Mouse (Mus musculus): ENCODE results near the gene Hic1. TPM values are rescaled to one million over a fixed set of nuclear protein-coding genes. Genes with fewer than 3 reads are reported as not detected.

Gene Hic1
- polyA plus RNA-seq (2014; fragmentation: Nextera tagmentation; extraction: Ambion mirVana), result 2.7 and 3.2 TPM in 2 replicates

DNA sequence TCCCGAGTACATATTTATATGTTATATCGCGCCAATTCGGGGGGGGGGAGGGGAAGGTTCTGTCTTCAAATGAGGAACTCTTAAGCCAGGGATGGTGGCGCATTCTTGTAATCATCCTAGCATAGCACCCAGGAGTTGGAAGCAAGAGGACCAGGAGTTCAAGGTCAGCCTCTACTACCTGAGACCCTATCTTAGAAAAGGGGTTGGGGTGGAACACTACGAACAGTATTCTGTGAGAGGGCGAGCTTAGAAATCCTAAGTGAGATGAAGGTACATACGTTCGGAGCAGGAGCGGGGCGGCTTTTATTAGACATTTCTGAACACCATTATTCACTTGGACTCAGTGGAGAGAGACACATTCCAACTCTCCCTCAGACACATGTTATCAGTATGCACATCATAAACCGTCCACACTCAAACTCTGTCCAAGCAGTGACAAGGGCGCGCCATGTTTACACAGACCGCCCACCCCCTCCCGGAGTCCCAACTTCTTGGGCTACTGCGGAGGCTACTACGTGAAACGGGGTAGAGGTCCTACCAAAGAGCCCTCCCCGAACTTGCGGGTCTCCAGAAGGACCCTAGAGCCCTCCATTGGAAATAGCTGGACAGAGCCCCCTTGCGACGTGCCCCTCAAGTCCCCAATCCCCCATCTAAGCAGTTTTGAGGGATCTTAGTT is at the start of gene Hic1:
Gene Hic1 (minus strand): TSS at position 115 of the 676 bp plus-strand sequence.
- no peaks in the 10 kb centered on the region for H3K9me3 ChIP-seq (ENCODE audit: control insufficient read depth, low read length)
- ATAC-seq (replicated peaks; ENCODE audit: low FRiP score) (no peak), DNase-seq (ENCODE audit: low spot score) (no peak)
- peak within 1 kb of the TSS; percentile 97 for H3K4me2 ChIP-seq
- H3K4me1 ChIP-seq (replicated peaks; ENCODE audit: control insufficient read depth, insufficient read depth, low read length), result peaks cover 80% of the 10 kb centered on the region
- peak within 1 kb of the TSS; percentile 55 for H3K27ac ChIP-seq (ENCODE audit: low read depth, low read length)
- WGBS, result 8% methylated on average over 23 of the region's 23 CpGs
- H3K9ac ChIP-seq (ENCODE audit: low read depth, low read length), result peak within 1 kb of the TSS; percentile 64
- H3K27me3 ChIP-seq (replicated peaks; ENCODE audit: control insufficient read depth, insufficient read depth, low read length), result peaks cover 97% of the 10 kb centered on the region
- no peaks in the 10 kb centered on the region; the same call in 1 of the 2 replicates for H3K36me3 ChIP-seq (ENCODE audit: control insufficient read depth, insufficient read depth, low read length)
- peak within 1 kb of the TSS; percentile 65 for H3K4me3 ChIP-seq (ENCODE audit: low read depth, low read length)

DNA sequence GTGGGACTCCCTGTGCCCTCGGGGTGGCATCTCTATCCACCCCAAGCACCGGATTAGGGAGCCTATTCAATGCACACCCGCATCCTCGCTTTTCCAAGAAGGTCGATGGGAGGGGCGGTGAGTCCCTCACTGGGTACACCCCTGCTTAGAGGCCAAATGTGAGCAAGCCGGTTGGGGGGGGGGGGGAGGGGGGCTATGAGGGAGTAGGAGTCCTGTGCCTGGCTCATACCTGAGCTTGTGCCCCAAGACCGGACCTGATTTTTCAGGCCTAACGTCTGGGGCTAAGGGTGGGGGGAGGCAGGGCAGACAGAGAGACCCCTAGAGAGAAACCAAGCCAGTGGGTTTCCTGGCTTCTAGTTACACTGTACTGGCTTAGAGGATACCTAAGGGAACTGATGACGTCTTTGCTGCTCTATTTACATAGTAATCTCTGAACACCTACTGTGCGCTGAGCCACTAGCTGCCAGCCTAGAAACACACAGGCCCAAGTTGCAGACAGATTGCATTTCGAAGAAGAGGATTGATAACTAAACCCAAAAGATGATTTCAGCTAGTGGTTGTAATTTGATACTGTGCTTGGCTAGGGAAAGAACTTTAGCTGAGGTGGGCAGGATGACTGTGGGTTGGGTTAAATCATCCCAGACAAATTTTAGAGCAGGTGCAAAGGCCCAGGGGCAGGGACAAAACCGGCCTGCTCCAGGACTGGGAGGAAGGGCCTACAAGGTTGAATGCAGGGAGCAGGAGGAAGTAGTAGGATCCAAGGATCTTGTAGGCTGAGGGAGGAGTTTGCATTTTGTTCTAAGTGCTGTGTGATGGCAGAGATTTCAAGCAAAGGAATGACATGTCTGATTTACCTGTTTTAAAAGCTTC is 45.0 kb upstream of the Hic1 start:
- DNase-seq (ENCODE audit: low spot score) (no peak), ATAC-seq (replicated peaks; ENCODE audit: low FRiP score) (0 out of 2 replicates have a peak, but pooled peaks have one; percentile 8)
- 36% methylated on average over 13 of the region's 13 CpGs for WGBS

GRCm38 (mm10) chr11:75213372-75214080 is 44.2 kb upstream of the Hic1 start:
- H3K4me1 ChIP-seq (replicated peaks; ENCODE audit: control insufficient read depth, insufficient read depth, low read length), result peaks cover 54% of the 10 kb centered on the region
- H3K4me2 ChIP-seq, result peak overlapping the region; percentile 53
- H3K27ac ChIP-seq (ENCODE audit: low read depth, low read length), result peak overlapping the region; percentile 58
- H3K9ac ChIP-seq (ENCODE audit: low read depth, low read length), result peak overlapping the region; percentile 38
- 0 out of 2 replicates have a peak, but pooled peaks cover 13% of the 10 kb centered on the region for H3K27me3 ChIP-seq (replicated peaks; ENCODE audit: control insufficient read depth, insufficient read depth, low read length)
- no peaks in the 10 kb centered on the region for H3K36me3 ChIP-seq (ENCODE audit: control insufficient read depth, insufficient read depth, low read length)
- DNase-seq (ENCODE audit: low spot score) (peak; percentile 58), ATAC-seq (replicated peaks; ENCODE audit: low FRiP score) (peak; percentile 46)
- 13% methylated on average over 35 of the region's 35 CpGs for whole genome bisulfite sequencing
- no peaks in the 10 kb centered on the region for H3K9me3 ChIP-seq (ENCODE audit: control insufficient read depth, low read length)
- peak overlapping the region; percentile 25 for H3K4me3 ChIP-seq (ENCODE audit: low read depth, low read length)

More for the DNA sequence above, 45.0 kb upstream of the Hic1 start:
- Histone ChIP-seq H3K27ac (ENCODE audit: low read depth, low read length) (0 out of 2 replicates have a peak overlapping the region, but pooled peaks have one; percentile 5), H3K27me3 (replicated peaks; ENCODE audit: control insufficient read depth, insufficient read depth, low read length) (0 out of 2 replicates have a peak, but pooled peaks cover 13% of the 10 kb centered on the region), H3K4me2 (peak overlapping the region; percentile 53), H3K9ac (ENCODE audit: low read depth, low read length) (peak overlapping the region; percentile 38), H3K36me3 (ENCODE audit: control insufficient read depth, insufficient read depth, low read length) (no peaks in the 10 kb centered on the region), H3K9me3 (ENCODE audit: control insufficient read depth, low read length) (no peaks in the 10 kb centered on the region), H3K4me1 (replicated peaks; ENCODE audit: control insufficient read depth, insufficient read depth, low read length) (peaks cover 48% of the 10 kb centered on the region), H3K4me3 (ENCODE audit: low read depth, low read length) (peak overlapping the region; percentile 25)

DNA sequence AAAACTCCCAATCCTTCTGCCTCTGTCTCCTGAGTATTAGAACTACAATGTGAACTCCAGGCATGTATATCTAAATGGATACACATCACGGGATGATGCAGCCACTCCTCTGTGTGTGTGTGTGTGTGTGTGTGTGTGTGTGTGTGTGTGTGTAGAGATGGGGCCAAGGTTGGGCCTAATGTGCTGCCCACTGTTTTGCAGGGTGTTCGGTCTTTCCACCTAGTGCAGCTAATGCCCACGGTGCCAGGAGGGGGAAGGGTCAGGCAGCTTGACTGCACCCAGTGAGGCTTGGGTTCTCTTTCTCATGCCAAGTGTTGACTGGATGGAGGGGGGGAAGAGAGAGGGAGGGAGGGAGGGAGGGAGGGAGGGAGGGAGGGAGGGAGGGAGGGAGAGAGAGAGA is 43.6 kb upstream of the Hic1 start:
- no peaks in the 10 kb centered on the region for H3K36me3 ChIP-seq (ENCODE audit: control insufficient read depth, insufficient read depth, low read length)
- DNase-seq (ENCODE audit: low spot score) (no peak), ATAC-seq (replicated peaks; ENCODE audit: low FRiP score) (no peak)
- WGBS, result 55% methylated on average over 3 of the region's 3 CpGs
- no peak overlapping the region for H3K4me3 ChIP-seq (ENCODE audit: low read depth, low read length)
- H3K9me3 ChIP-seq (ENCODE audit: control insufficient read depth, low read length), result no peaks in the 10 kb centered on the region
- no peak overlapping the region for H3K4me2 ChIP-seq
- H3K27ac ChIP-seq (ENCODE audit: low read depth, low read length), result peak overlapping the region; percentile 34; the same call in 1 of the 2 replicates
- H3K9ac ChIP-seq (ENCODE audit: low read depth, low read length), result no peak overlapping the region
- peaks cover 55% of the 10 kb centered on the region for H3K4me1 ChIP-seq (replicated peaks; ENCODE audit: control insufficient read depth, insufficient read depth, low read length)
- 0 out of 2 replicates have a peak, but pooled peaks cover 13% of the 10 kb centered on the region for H3K27me3 ChIP-seq (replicated peaks; ENCODE audit: control insufficient read depth, insufficient read depth, low read length)

GRCm38 (mm10) chr11:75212031-75212667 is 42.8 kb upstream of the Hic1 start:
- no peak overlapping the region for H3K4me3 ChIP-seq (ENCODE audit: low read depth, low read length)
- 0 out of 2 replicates have a peak, but pooled peaks cover 13% of the 10 kb centered on the region for H3K27me3 ChIP-seq (replicated peaks; ENCODE audit: control insufficient read depth, insufficient read depth, low read length)
- no peaks in the 10 kb centered on the region for H3K36me3 ChIP-seq (ENCODE audit: control insufficient read depth, insufficient read depth, low read length)
- no peak for DNase-seq (ENCODE audit: low spot score)
- no peak overlapping the region for H3K9ac ChIP-seq (ENCODE audit: low read depth, low read length)
- peaks cover 55% of the 10 kb centered on the region for H3K4me1 ChIP-seq (replicated peaks; ENCODE audit: control insufficient read depth, insufficient read depth, low read length)
- H3K4me2 ChIP-seq, result no peak overlapping the region; the same call in 1 of the 2 replicates
- no peaks in the 10 kb centered on the region for H3K9me3 ChIP-seq (ENCODE audit: control insufficient read depth, low read length)
- 62% methylated on average over 8 of the region's 8 CpGs for WGBS
- peak overlapping the region; percentile 49; the same call in 1 of the 2 replicates for H3K27ac ChIP-seq (ENCODE audit: low read depth, low read length)
- ATAC-seq (replicated peaks; ENCODE audit: low FRiP score), result no peak

DNA sequence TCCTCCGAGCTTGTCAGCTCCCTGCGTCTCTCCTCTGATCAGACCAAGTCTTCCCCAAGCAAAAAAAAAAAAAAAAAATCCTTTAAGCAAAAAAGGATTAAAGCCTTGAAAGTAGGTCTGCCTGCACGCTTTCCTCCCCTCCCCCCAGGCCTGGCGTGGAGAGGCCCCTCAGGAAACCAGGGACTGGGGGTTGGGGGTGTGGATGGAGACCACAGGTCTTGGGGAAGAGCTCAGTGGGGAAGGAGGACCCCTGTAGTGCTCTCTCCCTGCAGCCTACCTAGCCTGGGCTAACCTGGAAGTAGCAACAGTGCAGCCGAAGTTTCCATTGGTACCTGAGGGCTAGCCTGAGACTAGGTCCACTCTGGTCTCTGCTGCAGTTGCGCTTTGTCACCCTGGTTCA is 41.4 kb upstream of the Hic1 start:
- H3K27ac ChIP-seq (ENCODE audit: low read depth, low read length), result peak overlapping the region; percentile 30; the same call in 1 of the 2 replicates

DNA sequence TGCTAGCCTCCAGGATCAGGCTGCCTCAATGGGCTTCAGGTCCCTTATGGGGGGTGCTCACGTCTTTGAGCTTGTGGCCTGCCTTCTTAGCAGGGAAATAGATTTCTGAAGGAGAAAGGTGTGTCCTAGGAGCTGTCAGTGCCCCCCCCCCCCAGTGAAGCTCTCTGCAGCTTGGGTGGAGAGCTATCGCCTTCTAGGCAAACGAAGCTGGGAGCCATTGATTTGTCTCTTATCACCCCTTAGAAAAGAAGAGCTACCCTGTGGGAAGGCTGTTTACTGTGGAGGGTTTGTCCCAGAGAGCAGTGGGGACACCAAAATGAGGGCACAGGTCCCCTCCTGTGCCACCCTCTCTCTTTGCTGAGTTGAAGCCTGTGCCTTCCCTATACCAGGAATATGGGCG is 40.8 kb upstream of the Hic1 start:
- Histone ChIP-seq H3K27ac (ENCODE audit: low read depth, low read length) (peak overlapping the region; percentile 72), H3K4me2 (peak overlapping the region; percentile 51), H3K27me3 (replicated peaks; ENCODE audit: control insufficient read depth, insufficient read depth, low read length) (0 out of 2 replicates have a peak, but pooled peaks cover 9% of the 10 kb centered on the region), H3K36me3 (ENCODE audit: control insufficient read depth, insufficient read depth, low read length) (no peaks in the 10 kb centered on the region), H3K4me1 (replicated peaks; ENCODE audit: control insufficient read depth, insufficient read depth, low read length) (peaks cover 50% of the 10 kb centered on the region), H3K9ac (ENCODE audit: low read depth, low read length) (peak overlapping the region; percentile 60), H3K4me3 (ENCODE audit: low read depth, low read length) (no peak overlapping the region), H3K9me3 (ENCODE audit: control insufficient read depth, low read length) (no peaks in the 10 kb centered on the region)
- ATAC-seq (replicated peaks; ENCODE audit: low FRiP score) (peak; percentile 85), DNase-seq (ENCODE audit: low spot score) (no peak)
- 46% methylated on average over 4 of the region's 4 CpGs for WGBS

More for the DNA sequence above, 41.4 kb upstream of the Hic1 start:
- no peaks in the 10 kb centered on the region for H3K36me3 ChIP-seq (ENCODE audit: control insufficient read depth, insufficient read depth, low read length)
- H3K9ac ChIP-seq (ENCODE audit: low read depth, low read length), result peak overlapping the region; percentile 51
- H3K27me3 ChIP-seq (replicated peaks; ENCODE audit: control insufficient read depth, insufficient read depth, low read length), result 0 out of 2 replicates have a peak, but pooled peaks cover 13% of the 10 kb centered on the region
- no peak overlapping the region for H3K4me3 ChIP-seq (ENCODE audit: low read depth, low read length)
- peak overlapping the region; percentile 51; the same call in 1 of the 2 replicates for H3K4me2 ChIP-seq
- no peak for ATAC-seq (replicated peaks; ENCODE audit: low FRiP score)
- H3K4me1 ChIP-seq (replicated peaks; ENCODE audit: control insufficient read depth, insufficient read depth, low read length), result peaks cover 53% of the 10 kb centered on the region
- 46% methylated on average over 6 of the region's 6 CpGs for WGBS
- H3K9me3 ChIP-seq (ENCODE audit: control insufficient read depth, low read length), result no peaks in the 10 kb centered on the region
- DNase-seq (ENCODE audit: low spot score), result no peak
